In genomic region chr9:105520776-105521552, GRCm38 (mm10) we compare ENCODE assay signal across 7 mouse cellular contexts. TPM values are rescaled to one million over a fixed set of nuclear protein-coding genes. Genes with fewer than 3 reads are reported as not detected.
DNase-seq lines count a peak whose midpoint lies in the region; ATAC-seq and TF ChIP-seq lines count a peak whose summit lies in the region.

No protein-coding gene starts in this region.

- H3K79me2 ChIP-seq in CH12.LX (replicated peaks; ENCODE audit: control insufficient read depth, extremely low read depth, insufficient read depth, poor library complexity, severe bottlenecking) = no peaks in the 10 kb centered on the region

- no peak for TF ChIP-seq RAD21 in CH12.LX (IDR thresholded peaks at IDR 0.05; ENCODE audit: low read depth, low read length)

- H3K4me1 ChIP-seq in CH12.LX (ENCODE audit: control insufficient read depth in 1 of 2, insufficient read depth in 2 of 2) = peaks cover 0 to 24% of the 10 kb centered on the region in 2 experiments; a peak in 2 of 4 replicates
- peaks cover 34% of the 10 kb centered on the region; the same call in 1 of the 2 replicates for H3K4me1 ChIP-seq in midbrain, embryonic 14.5 days (ENCODE audit: control insufficient read depth, insufficient read depth, low read length)

- peaks cover 16% of the 10 kb centered on the region for H3K27me3 ChIP-seq in CH12.LX (replicated peaks)
- no peaks in the 10 kb centered on the region for H3K27me3 ChIP-seq in midbrain, embryonic 14.5 days (ENCODE audit: control insufficient read depth, insufficient read depth, low read length)

- no peaks in the 10 kb centered on the region for H3K36me3 ChIP-seq in CH12.LX (replicated peaks in 1 of 2; ENCODE audit: control insufficient read depth in 1 of 2, insufficient read depth in 1 of 2, low read length in 1 of 2)
- H3K36me3 ChIP-seq in midbrain, embryonic 14.5 days (ENCODE audit: control insufficient read depth, insufficient read depth, low read length) = no peaks in the 10 kb centered on the region

- H3K9ac ChIP-seq in CH12.LX (ENCODE audit: insufficient read depth, low read depth) = peak overlapping the region; percentile 16; the same call in 1 of the 2 replicates
- H3K9ac ChIP-seq in midbrain, embryonic 14.5 days (replicated peaks; ENCODE audit: low read length) = no peak overlapping the region

- no peak overlapping the region for H3K27ac ChIP-seq in CH12.LX (ENCODE audit: insufficient read depth, low read depth)
- no peak overlapping the region for H3K27ac ChIP-seq in midbrain, embryonic 14.5 days (replicated peaks; ENCODE audit: low read depth, low read length)

- no peak for ATAC-seq in midbrain, embryonic 14.5 days (ENCODE audit: low FRiP score, low TSS enrichment)

- in situ Hi-C loops in CH12.LX (cut with MboI; ENCODE audit: low pct_ligation_motif_present, low pct_unique_long_range_greater_than_20kb, low sequenced_read_pairs) = no loop called here

- no peak for TF ChIP-seq POLR2A in CH12.LX (IDR thresholded peaks at IDR 0.05; ENCODE audit: low read depth, low read length)

- dilution Hi-C loops in CH12.LX (cut with MboI; ENCODE audit: extremely low pct_ligation_motif_present, extremely low pct_unique_long_range_greater_than_20kb, low sequenced_read_pairs) = no loop called here

- no peak for TF ChIP-seq EP300 in CH12.LX (IDR thresholded peaks at IDR 0.05; ENCODE audit: low read length)

- DNase-seq in 416B (ENCODE audit: low read depth) = peak; percentile 70
- peak; percentile 21 for DNase-seq in CH12.LX (ENCODE audit: extremely low read depth)
- DNase-seq in heart, adult 8-10 months (ENCODE audit: low spot score) = peak; percentile 46
- DNase-seq in kidney, postnatal 36 days = peak; percentile 18 to 25
- DNase-seq in mesoderm, embryonic 11.5 days (ENCODE audit: low read depth, low spot score) = peak; percentile 19
- DNase-seq in left cerebral cortex, adult 18-20 months (ENCODE audit: low spot score in 2 of 2) = no peak
- DNase-seq in midbrain, embryonic 14.5 days = no peak

- WGBS in midbrain, embryonic 14.5 days = 63% methylated on average over 24 of the region's 24 CpGs

- H3K9me3 ChIP-seq in CH12.LX (replicated peaks; ENCODE audit: low read length) = no peaks in the 10 kb centered on the region
- no peaks in the 10 kb centered on the region for H3K9me3 ChIP-seq in midbrain, embryonic 14.5 days (ENCODE audit: control insufficient read depth, low read length)

- peak overlapping the region in 2 of 3 experiments; percentile 11 to 40 for H3K4me3 ChIP-seq in CH12.LX (replicated peaks in 1 of 3; ENCODE audit: low read depth in 2 of 3, low read length in 2 of 3, poor library complexity in 1 of 3)
- no peak overlapping the region for H3K4me3 ChIP-seq in midbrain, embryonic 14.5 days (replicated peaks; ENCODE audit: low read depth, low read length)

- peak overlapping the region; percentile 37 for H3K4me2 ChIP-seq in CH12.LX (ENCODE audit: insufficient read depth, low read depth, poor library complexity, severe bottlenecking)
- H3K4me2 ChIP-seq in midbrain, embryonic 14.5 days (ENCODE audit: low read length) = no peak overlapping the region

- TF ChIP-seq CTCF in CH12.LX (conservative IDR thresholded peaks at IDR 0.05 in 1 of 2, IDR thresholded peaks at IDR 0.05 in 1 of 2; ENCODE audit: low read depth in 2 of 2, low read length in 2 of 2) = no peak

TF ChIP-seq in CH12.LX, 34 proteins besides CTCF, POLR2A, EP300 and RAD21:
- TF ChIP-seq MAZ (IDR thresholded peaks at IDR 0.05; ENCODE audit: low read depth, low read length) (0 out of 2 replicates have a peak, but pooled peaks have one; percentile 7), RCOR1 (conservative IDR thresholded peaks at IDR 0.05; ENCODE audit: low read depth, low read length) (no peak), SIN3A (IDR thresholded peaks at IDR 0.05; ENCODE audit: low read length) (peak; percentile 61; the same call in 1 of the 2 replicates), ZKSCAN1 (IDR thresholded peaks at IDR 0.05; ENCODE audit: borderline replicate concordance, low read depth, low read length) (no peak), BHLHE40 (IDR thresholded peaks at IDR 0.05; ENCODE audit: low read depth, low read length) (0 out of 2 replicates have a peak, but pooled peaks have one; percentile 22)

RNA-seq across cellular contexts. Expression of gene Atp2c1, which starts 6.2 kb away (rescaled TPM):
- 45.8 and 53.1 TPM in 2 replicates for total RNA-seq in CH12.LX (2012; rRNA removed)
- total RNA-seq in CH12.LX (2014; rRNA removed) = 51.7 and 62.6 TPM in 2 replicates
- polyA plus RNA-seq in CH12.LX (2012; ENCODE audit: insufficient read length, low read depth) = 60.0 and 60.7 TPM in 2 replicates
- total RNA-seq in heart, adult 8-10 months (2022) = 10 to 100 TPM; 51.2 to 63.2 (median 57.2) TPM
- 100 to 1,000 TPM; 202 to 204 TPM for total RNA-seq in left cerebral cortex, adult 18-20 months (2021)
- 86.0 and 110 TPM in 2 replicates for polyA plus RNA-seq in midbrain, embryonic 14.5 days (2014; fragmentation: Nextera tagmentation; extraction: Ambion mirVana)

Comparison
In these comparisons a context has a peak if more than half of its experiments do, and no peak if none do; other contexts are left out.
1. DNase-seq: peak in 416B (single experiment), CH12.LX (single experiment), heart, adult 8-10 months (single experiment), kidney, postnatal 36 days (2 of 2) and mesoderm, embryonic 11.5 days (single experiment); none in left cerebral cortex, adult 18-20 months (0 of 2) and midbrain, embryonic 14.5 days (single experiment).